Mouse (Mus musculus) myocyte (in vitro differentiated cells): ENCODE data around the gene LTO1. TPM values are rescaled to one million over a fixed set of nuclear protein-coding genes. Genes with fewer than 3 reads are reported as not detected.

Experiments used
- H3K27me3 ChIP-seq: one replicate; pipeline ENCODE4 v1.6.1; 2011; ENCODE audit not compliant: control insufficient read depth, insufficient read depth, insufficient read length
- H3K36me3 ChIP-seq: one replicate; pipeline ENCODE4 v1.6.1; 2011; ENCODE audit not compliant: control insufficient read depth, insufficient read depth
- H3K4me2 ChIP-seq: one replicate; pipeline ENCODE4 v1.6.1; 2011; ENCODE audit warnings: low read depth, control low read depth
- H3K4me3 ChIP-seq: one replicate; pipeline ENCODE4 v1.5.1; 2011; ENCODE audit warnings: mild to moderate bottlenecking, control low read depth, moderate library complexity
- H3K79me2 ChIP-seq: one replicate; pipeline ENCODE4 v1.6.1; 2011; ENCODE audit not compliant: control insufficient read depth, insufficient read depth
- H3ac ChIP-seq: one replicate; pipeline ENCODE4 v1.6.1; 2011; ENCODE audit not compliant: control insufficient read depth, insufficient read length
- CEBPB ChIP-seq: IDR thresholded peaks from 2 replicates; pipeline ENCODE4 v1.6.1; 2011; ENCODE audit warnings: mild to moderate bottlenecking, moderate library complexity; ENCODE audit not compliant: poor library complexity, insufficient read depth, severe bottlenecking
- E2F4 ChIP-seq: IDR thresholded peaks from one replicate; pipeline ENCODE4 v1.6.1; 2011; ENCODE audit warnings: mild to moderate bottlenecking, control low read depth, moderate library complexity; ENCODE audit not compliant: insufficient read depth
- MAX ChIP-seq: IDR thresholded peaks from one replicate; pipeline ENCODE4 v1.6.1; 2011; ENCODE audit warnings: low read depth, mild to moderate bottlenecking, control low read depth
- MYOD1 ChIP-seq, 3 experiments: IDR thresholded peaks; one replicate each; pipeline ENCODE4 v1.6.1; 2011; ENCODE audit warnings: control low read depth in 2 of 3, low read depth in 2 of 3, mild to moderate bottlenecking in 2 of 3, moderate library complexity in 1 of 3; ENCODE audit not compliant: insufficient read length in 2 of 3, control insufficient read depth in 1 of 3
- MYOG ChIP-seq, 3 experiments: IDR thresholded peaks; one replicate each; pipeline ENCODE4 v1.6.1; 2011; ENCODE audit warnings: control low read depth in 2 of 3, low read depth in 2 of 3, mild to moderate bottlenecking in 2 of 3; ENCODE audit not compliant: insufficient read length in 2 of 3, control insufficient read depth in 1 of 3, insufficient read depth in 1 of 3
- POLR2A ChIP-seq: IDR thresholded peaks from one replicate; pipeline ENCODE4 v1.6.1; 2011; ENCODE audit warnings: low read depth, mild to moderate bottlenecking, control low read depth, moderate library complexity; ENCODE audit not compliant: insufficient read length
- POLR2AphosphoS2 ChIP-seq: IDR thresholded peaks from one replicate; pipeline ENCODE4 v1.6.1; 2011; ENCODE audit warnings: low read depth, control low read depth; ENCODE audit not compliant: insufficient read length
- REST ChIP-seq: IDR thresholded peaks from one replicate; pipeline ENCODE4 v1.6.1; 2011; ENCODE audit warnings: mild to moderate bottlenecking, control low read depth, moderate library complexity; ENCODE audit not compliant: insufficient read depth, insufficient read length
- SRF ChIP-seq: IDR thresholded peaks from one replicate; pipeline ENCODE4 v1.6.1; 2011; ENCODE audit warnings: low read depth; ENCODE audit not compliant: control insufficient read depth, insufficient read length
- TCF12 ChIP-seq: IDR thresholded peaks from one replicate; pipeline ENCODE4 v1.6.1; 2011; ENCODE audit warnings: mild to moderate bottlenecking, control low read depth; ENCODE audit not compliant: poor library complexity, insufficient read depth, severe bottlenecking
- TCF3 ChIP-seq: IDR thresholded peaks from one replicate; pipeline ENCODE4 v1.6.1; 2011; ENCODE audit warnings: low read depth, control low read depth; ENCODE audit not compliant: insufficient read length
- USF1 ChIP-seq: IDR thresholded peaks from one replicate; pipeline ENCODE4 v1.6.1; 2011; ENCODE audit warnings: low read depth, mild to moderate bottlenecking, control low read depth, moderate library complexity
- polyA plus RNA-seq: library from polyadenylated mRNA; unstranded; fragments of >200 nt; fragmentation: generic; extraction: Trizol; gene quantifications from one replicate; pipeline ENCODE4 v1.2.1, GENCODE M21; 2012; ENCODE audit warnings: missing spikeins

LTO1 gene
- polyA plus RNA-seq, 1 experiment: 15.4 TPM

GRCm38 (mm10) chr7:144935563-144935962 is 20.7 kb downstream of the LTO1 start:
- H3ac ChIP-seq: no peak overlapping the region
- H3K27me3 ChIP-seq: no peaks in the 10 kb centered on the region
- no peak overlapping the region for H3K4me3 ChIP-seq
- TF ChIP-seq POLR2A (no peak), MYOG (IDR thresholded peaks at IDR 0.05; ENCODE audit: control insufficient read depth in 1 of 3, insufficient read depth in 1 of 3, insufficient read length in 2 of 3, low read depth in 2 of 3) (no peak)
- H3K36me3 ChIP-seq: no peaks in the 10 kb centered on the region
- no peak overlapping the region for H3K4me2 ChIP-seq
- H3K79me2 ChIP-seq: peaks cover 26% of the 10 kb centered on the region

GRCm38 (mm10) chr7:144936311-144936880 is 21.5 kb downstream of the LTO1 start:
- TF ChIP-seq SRF (no peak), MYOG (IDR thresholded peaks at IDR 0.05; ENCODE audit: control insufficient read depth in 1 of 3, insufficient read depth in 1 of 3, insufficient read length in 2 of 3, low read depth in 2 of 3) (no peak), REST (no peak), USF1 (no peak), POLR2AphosphoS2 (no peak), MYOD1 (IDR thresholded peaks at IDR 0.05; ENCODE audit: control insufficient read depth in 1 of 3, insufficient read length in 2 of 3, low read depth in 2 of 3) (no peak), MAX (no peak), CEBPB (no peak), TCF3 (no peak), POLR2A (no peak), E2F4 (no peak), TCF12 (no peak)
- H3K4me3 ChIP-seq: no peak overlapping the region
- peaks cover 26% of the 10 kb centered on the region for H3K79me2 ChIP-seq
- no peak overlapping the region for H3K4me2 ChIP-seq
- H3K27me3 ChIP-seq: no peaks in the 10 kb centered on the region
- no peak overlapping the region for H3ac ChIP-seq
- no peaks in the 10 kb centered on the region for H3K36me3 ChIP-seq

GRCm38 (mm10) chr7:144937490-144937889 is 22.6 kb downstream of the LTO1 start:
- no peaks in the 10 kb centered on the region for H3K27me3 ChIP-seq
- H3K4me2 ChIP-seq: peak overlapping the region; percentile 94
- H3K4me3 ChIP-seq: peak overlapping the region; percentile 71
- H3K36me3 ChIP-seq: no peaks in the 10 kb centered on the region
- TF ChIP-seq TCF3 (no peak), POLR2AphosphoS2 (peak; percentile 62), POLR2A (peak; percentile 63)
- H3K79me2 ChIP-seq: peaks cover 26% of the 10 kb centered on the region
- peak overlapping the region; percentile 21 for H3ac ChIP-seq

GRCm38 (mm10) chr7:144937899-144938517 is 23.1 kb downstream of the LTO1 start:
- peak overlapping the region; percentile 71 for H3K4me3 ChIP-seq
- no peaks in the 10 kb centered on the region for H3K27me3 ChIP-seq
- TF ChIP-seq MAX: no peak
- TF ChIP-seq TCF12: no peak
- TF ChIP-seq TCF3: no peak
- no peak for TF ChIP-seq USF1
- TF ChIP-seq E2F4: no peak
- TF ChIP-seq POLR2AphosphoS2: no peak
- peak overlapping the region; percentile 21 for H3ac ChIP-seq
- peak overlapping the region; percentile 94 for H3K4me2 ChIP-seq
- peaks cover 26% of the 10 kb centered on the region for H3K79me2 ChIP-seq
- H3K36me3 ChIP-seq: no peaks in the 10 kb centered on the region

- Histone ChIP-seq H3K4me2 (peak overlapping the region; percentile 94), H3K79me2 (peaks cover 26% of the 10 kb centered on the region), H3ac (peak overlapping the region; percentile 12), H3K36me3 (no peaks in the 10 kb centered on the region), H3K27me3 (no peaks in the 10 kb centered on the region), H3K4me3 (peak overlapping the region; percentile 71)
- TF ChIP-seq MYOG (IDR thresholded peaks at IDR 0.05; ENCODE audit: control insufficient read depth in 1 of 3, insufficient read depth in 1 of 3, insufficient read length in 2 of 3, low read depth in 2 of 3) (no peak), CEBPB (no peak), MYOD1 (IDR thresholded peaks at IDR 0.05; ENCODE audit: control insufficient read depth in 1 of 3, insufficient read length in 2 of 3, low read depth in 2 of 3) (no peak), E2F4 (no peak), USF1 (no peak), MAX (no peak), TCF3 (no peak), REST (no peak), SRF (no peak)
These were observed 23.9 kb downstream of the LTO1 start for GRCm38 (mm10) chr7:144938661-144939343.
